Mouse (Mus musculus) frontal cortex, postnatal 14 days (tissue): ENCODE measurements at regions not wholly inside any gene's neighbourhood (a gene's known extent, or its start where the extent isn't known, plus 50 kb on each side); places are given as distances from the start of the nearest gene placed in this dataset.

Source experiments
- DNase-seq, 2 experiments: peaks; one replicate each; pipeline ENCODE4 v3.0.0; 2022; ENCODE audit warnings: low spot score in 2 of 2

DNA sequence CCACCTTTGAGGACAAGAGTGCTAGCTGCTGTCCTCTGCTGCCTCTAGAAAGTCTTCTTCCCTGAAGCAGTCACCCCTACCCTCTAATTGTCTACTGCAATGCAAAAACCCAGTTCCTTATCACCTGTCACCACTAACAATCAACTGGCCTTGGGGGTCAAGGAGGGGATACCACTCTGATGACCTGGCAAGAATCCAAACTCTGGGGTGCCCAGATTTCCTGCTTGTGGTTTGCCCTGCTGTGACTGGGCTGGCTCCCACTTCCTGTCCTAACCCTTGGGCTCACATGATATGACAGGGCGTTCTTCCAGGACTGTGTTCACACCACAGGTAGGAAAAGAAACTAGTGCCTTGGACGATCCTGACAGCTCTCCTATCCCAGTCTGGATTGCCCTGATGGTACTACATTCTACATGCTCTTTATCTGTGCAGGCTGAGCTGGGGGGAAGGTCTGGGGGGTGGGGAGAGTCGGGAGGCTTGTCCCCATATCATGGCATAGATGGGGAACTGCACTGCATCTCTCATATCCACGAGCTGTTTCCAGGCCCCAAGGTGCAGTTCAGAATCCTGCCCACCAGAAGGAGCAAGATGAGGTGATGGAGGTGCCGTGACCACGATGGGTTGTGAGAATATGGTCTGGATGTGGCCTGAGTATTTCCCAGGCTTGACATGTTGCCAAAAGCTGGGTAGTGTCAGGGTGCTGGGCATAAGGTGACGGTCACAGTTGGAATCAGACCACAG is 81.0 kb downstream of the Maf start:
- DNase-seq = no peak

DNA sequence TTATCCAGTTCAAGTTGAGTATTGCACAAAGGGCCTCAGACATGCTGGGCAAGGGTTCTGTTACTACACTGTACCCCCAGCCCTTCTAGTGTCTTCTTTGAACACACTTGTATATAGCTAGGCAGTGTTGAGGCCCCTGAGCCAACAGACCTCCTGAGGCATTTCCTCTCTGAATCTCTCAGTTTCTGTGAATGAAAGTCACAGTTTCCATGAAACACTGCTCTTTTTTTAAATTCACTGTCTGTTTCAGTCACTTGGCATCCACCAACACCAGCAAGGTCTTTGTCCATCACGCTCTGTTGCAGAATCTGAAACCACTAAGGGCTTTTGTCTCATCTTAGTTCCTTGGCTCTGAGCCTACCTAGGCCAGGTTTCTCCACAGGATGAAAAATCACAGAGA is 82.5 kb downstream of the Maf start:
- no peak for DNase-seq

DNA sequence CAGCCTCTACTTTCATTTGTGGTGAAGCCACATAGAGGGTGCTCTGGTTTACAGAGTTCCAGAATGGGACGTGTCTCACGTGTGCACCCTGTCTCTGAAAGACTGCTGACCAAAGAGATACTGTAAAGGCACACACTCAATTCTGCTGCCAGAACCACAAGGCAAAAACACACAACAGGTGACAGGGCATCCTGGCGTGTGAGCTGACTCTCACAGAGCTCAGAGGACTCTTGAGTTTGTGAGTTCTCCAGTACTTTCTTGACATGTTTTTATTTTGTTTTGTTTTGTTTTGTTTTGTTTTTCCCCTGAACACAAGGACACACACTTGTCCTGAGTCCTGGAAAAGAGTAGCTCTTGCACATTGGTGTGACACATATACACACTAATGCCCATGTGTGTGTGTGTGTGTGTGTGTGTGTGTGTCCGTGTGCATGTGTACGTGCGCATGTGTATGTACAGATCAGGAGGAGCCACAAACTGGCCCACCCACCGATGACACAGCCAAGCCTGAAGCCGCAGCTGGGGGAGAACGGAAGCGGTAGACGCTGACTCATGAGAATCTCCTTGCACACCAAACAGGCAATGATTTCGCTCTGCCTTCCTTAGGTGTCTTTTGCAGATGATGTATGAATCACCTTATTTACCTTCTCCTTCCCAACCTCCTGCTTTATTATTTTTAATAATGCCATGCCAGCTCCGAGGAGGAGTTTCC is 89.4 kb downstream of the Maf start:
- peak; percentile 16 to 20 for DNase-seq

DNA sequence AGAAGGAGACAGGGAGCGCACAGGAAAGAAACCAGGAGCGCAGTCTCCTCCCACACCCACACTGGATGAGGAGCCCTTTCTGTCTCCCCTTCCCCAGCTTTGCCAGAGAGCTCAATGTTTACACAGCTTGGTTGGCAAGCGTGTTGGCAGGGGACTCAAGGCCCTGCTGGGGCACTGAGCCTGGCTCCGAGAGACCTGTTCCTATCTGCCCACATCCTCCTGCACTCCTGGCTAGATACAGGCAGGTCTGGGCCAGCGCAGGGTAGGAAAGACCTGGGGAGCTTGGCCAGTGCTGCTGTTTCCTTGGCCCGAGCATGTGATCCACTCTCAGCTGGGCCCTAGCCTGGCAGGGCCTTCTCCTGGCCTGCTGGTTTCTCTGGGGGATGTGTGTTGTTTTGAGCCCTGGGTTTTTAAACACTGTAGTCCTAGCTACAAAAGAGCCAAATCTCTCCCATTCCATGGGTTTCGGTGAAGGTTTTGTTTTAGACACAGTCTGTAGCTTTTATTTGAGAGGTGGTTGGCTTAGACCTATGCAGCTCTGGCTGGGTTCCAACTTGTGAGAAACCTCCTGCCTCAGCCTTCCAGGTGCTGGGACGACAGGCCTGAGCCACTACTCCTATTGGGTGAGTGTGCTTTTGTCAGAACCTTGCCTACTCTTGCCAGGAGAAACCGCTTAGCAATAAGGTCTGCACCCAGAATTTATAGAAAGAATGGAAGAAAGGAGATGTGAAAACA is 90.6 kb downstream of the Maf start:
- DNase-seq = no peak

DNA sequence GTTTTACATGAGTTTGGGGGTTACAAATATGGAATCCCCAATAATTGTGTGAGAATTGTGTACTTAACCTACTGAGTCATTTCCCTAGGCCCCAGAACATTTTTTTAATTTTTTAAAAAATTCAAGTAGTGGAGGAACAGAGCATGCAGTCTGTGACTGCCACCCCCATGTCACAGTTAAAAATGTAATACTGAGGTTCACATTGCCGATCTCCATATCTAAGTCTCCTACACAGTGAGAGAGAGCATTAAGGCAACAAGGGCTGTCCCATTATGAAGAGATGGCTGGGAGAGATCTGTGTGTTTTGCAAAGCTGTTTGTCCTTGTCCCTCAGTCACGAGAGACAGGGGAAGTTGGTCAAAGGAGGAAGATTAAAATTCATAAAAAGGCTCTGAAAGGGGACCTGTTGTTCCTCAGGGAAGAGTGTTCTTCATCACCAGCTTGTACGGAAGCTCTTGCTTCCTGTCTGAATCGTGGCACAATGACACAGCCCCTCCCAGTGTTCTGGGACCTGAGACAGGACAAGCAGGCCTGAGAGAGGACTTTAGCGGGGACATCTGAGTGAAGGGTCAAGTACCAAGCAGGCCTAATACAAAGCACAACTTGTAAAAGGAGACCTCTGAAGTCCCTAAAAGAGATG is 93.5 kb downstream of the Maf start:
- DNase-seq = no peak

DNA sequence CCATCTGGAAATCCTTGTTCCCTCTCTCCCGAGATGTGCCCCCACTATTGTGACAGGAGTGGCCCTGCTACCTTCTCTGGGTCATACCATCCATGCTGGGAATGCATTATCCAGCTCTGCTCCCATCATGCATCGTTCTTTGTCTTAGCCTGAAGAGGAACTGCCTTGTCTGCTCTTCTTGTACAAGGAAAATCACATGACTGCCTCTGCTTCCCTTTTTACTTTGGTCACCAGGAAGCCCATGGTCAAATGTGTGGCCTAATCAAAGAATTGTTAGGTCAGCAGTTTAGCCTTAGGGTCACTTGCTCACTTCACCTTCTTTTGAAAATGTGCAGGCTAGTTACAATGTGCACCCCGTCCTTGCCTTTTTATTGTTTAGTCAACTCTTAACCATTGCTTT is 95.5 kb downstream of the Maf start:
- no peak for DNase-seq

DNA sequence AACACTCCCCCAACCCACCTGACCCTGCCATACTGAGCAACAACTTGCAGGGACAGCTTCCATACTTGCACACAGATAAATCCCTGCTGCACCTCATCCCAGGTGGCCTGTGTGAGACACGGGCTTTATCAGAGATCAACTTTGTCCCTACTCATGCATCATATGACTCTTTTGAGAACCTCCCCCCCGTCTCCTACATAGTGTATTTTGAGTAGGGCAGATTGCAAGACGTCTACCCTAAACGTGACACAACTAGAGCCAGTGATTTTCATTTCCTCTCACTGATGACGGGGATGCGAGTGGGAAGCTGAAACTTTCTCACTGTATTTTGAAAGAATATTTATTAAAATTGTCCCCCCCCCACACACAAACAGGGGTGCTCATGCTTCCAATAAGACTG is 107.8 kb downstream of the Maf start:
- no peak for DNase-seq

DNA sequence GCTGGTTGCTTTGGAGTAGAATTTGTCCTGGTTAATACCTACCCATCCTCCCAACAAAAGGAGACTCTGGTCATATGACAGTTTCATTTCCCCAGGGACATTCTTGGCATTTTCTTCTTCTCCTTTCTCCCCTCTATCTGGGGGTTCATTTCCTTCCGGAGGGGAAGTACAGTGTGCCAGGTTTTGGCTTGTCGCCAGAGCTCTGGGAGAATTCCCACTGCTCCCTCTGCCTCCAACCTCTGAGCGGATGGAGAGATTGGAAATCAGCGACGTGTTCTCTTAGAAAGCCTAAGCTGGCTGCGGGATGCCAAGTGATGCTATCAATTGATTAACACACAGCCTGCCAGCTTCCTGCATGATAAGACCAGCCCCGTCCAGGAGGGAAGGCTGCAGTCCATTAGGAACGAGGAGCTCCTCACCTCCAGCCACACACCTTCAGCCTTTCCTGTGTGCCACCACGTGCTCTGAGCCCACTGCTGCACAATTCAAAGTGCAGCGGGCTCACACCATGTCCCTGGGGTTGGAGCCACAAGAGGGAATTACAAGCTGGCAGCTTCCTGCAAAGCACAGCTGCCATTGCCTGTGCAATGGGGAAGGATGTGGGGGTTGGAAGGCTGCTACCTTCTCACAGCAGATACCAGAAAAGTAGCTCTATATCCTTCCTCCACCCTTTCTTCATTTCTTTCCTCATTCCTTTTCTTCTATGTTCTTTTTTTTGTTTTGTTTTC is 110.2 kb downstream of the Maf start:
- peak; percentile 12 to 13 for DNase-seq

DNA sequence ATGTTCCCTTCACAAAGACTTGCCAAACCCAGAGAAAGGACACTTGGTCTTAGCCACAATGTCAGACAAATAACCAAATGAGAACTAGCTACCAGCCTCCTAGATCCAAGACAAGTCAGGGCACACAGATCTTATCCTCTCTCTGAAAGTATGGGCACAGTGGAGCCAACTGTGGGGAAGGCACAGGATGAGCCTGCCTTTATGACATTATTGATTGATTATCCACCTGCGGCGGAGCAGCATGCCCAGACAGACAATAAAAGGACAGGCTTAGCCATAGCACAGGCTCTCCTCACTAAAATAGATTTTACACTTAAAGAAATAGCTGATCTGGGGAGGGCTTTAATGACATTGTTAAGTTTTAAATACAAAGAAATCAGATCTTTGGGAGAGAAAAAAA is 117.9 kb downstream of the Maf start:
- no peak for DNase-seq

DNA sequence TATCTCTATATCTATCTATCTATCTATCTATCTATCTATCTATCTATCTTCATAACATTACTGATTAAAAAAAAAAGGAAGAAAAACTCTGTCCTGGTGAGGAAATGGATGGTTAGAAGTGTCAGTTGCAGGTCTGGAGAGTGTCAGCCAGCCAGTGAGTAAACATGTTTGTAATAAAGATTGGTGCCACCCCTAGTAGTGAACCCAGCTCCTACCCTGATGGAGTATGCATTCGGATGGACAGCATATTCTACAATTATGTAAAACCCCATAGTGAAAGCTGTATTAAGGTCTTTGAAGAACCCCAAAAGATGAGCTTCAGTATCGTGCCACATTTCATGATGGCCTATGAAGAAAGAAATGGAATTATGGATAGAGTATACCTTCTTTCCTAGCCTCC is 118.5 kb downstream of the Maf start:
- DNase-seq = no peak

DNA sequence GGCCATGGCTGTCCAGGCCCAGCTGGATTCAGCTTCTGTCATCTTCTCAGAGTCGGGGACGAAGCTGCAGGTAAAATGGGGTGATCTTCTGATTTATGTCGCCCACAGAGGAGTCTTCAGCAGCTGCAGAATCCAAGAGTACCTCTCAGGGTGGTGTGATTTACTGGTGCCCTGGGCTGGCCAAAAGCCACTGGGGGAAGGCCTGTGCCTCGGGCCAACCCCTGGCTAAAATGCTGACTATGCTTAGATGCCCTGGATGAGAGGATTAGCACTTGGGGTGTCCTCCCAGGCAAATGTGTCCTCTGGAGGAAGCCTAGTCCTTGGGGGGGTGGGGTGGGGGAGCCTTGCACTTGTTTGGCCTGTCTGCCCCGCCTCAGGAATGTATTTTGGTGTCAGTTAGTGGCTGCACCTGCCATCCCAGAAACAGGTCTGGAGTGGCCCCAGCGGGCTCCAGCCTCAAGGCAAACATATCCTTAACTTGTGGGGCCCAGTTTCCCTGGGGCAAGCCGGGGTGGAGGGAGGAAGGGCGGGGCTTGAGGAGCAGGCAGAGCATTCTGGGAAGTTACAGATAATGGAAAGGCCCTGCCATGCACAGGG is 123.2 kb downstream of the Maf start:
- no peak for DNase-seq

DNA sequence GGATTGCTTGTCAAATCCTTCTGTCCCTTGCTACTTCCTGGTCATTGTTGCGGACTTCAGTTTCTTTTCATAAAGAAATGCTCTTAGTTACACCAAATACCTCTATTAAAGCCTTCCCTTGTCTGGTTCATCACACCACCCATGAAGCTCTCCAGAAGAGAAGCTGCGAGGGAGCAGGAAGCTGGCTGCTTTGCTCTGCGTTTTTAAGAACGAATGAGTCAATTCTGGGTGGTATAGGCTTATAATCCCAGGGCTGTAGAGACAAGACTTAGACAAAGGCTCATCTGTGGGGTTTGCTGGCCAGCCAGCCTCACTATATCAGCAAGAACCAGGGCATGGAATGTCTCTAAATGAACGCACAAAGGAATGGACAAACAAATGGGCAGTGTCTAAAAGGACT is 124.4 kb downstream of the Maf start:
- no peak for DNase-seq

DNA sequence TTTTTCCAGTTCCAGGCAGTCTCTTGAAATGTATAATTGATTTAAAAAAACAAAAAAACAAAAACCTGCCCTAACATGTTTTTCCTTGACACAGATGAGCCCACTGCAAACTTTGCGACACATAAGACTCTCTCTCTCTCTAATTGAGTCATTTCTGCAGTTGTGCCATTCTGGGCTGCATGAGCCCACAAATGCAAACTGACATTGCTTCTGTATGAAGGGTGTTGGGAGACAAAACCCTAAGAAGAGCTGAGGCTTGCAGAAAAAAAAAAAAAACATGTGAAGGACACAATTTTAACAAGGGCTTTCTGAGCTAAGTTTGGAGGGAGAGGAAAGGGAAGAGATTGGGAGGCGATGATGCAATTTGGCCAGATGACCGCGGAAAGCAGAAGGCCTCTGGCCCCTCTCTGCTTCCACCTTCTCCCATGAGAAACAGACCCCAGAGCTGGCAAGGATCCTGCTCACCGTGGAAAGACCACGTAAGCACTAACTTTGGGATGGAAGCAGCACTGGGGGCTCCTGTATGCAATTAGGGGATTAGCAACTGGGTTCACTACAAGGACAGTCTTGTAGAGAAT is 125.6 kb downstream of the Maf start:
- DNase-seq = no peak

DNA sequence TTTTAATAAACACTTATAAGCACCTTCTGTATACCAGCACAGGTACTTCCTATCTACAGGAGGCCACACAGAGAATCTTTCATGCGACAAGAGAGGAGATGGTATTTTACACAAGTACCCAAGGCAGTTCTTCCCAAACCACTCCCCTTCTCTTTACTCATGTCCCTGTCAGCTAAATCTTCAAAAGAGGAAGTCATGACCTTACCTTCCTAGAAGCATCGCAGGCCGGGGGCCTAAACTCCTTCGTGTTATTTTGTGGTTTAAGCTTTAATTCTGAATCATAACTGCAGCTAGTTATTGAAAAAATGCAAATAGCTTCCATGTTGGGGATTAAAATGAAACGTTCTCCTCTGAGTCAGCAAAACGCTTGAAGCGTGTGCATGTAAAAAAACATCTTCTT is 139.2 kb downstream of the Maf start:
- no peak for DNase-seq

DNA sequence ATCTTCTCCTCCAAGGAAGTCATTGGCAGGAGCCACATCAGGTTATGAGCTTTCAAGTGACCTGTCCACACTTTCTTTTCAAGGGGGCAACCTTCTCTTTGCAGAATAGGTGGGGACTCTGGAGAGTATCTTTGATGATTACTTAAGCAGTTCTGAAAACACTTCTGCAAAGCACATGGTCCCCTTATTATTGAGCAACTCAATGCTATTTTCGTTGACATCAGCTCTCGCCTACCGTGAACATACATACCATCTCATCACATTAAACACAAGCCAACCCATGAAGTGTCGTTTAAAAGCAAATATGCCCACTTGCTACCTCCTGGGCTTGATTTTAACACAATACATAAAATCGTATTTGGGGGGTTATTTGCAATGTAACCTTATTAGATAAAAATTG is 141.8 kb downstream of the Maf start:
- no peak for DNase-seq

DNA sequence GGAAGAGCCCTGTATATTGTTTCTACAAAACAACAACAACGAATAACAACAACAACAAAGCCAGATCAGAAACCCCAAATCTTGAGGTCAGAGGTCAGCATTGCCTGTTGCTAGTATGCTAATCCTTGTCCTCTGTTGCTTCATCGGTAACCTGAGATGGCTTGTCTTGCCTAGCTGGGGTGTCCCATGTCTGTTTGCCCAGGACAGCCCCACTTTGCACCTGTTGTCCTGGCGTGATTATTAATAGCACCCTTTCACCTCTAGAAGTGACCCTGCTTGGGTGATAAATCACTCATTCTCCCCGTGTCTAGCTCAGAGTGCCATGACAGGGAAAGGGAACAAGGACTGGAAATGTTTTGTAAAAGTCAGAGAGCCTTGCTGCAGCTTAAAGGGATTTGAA is 145.2 kb downstream of the Maf start:
- DNase-seq = no peak

DNA sequence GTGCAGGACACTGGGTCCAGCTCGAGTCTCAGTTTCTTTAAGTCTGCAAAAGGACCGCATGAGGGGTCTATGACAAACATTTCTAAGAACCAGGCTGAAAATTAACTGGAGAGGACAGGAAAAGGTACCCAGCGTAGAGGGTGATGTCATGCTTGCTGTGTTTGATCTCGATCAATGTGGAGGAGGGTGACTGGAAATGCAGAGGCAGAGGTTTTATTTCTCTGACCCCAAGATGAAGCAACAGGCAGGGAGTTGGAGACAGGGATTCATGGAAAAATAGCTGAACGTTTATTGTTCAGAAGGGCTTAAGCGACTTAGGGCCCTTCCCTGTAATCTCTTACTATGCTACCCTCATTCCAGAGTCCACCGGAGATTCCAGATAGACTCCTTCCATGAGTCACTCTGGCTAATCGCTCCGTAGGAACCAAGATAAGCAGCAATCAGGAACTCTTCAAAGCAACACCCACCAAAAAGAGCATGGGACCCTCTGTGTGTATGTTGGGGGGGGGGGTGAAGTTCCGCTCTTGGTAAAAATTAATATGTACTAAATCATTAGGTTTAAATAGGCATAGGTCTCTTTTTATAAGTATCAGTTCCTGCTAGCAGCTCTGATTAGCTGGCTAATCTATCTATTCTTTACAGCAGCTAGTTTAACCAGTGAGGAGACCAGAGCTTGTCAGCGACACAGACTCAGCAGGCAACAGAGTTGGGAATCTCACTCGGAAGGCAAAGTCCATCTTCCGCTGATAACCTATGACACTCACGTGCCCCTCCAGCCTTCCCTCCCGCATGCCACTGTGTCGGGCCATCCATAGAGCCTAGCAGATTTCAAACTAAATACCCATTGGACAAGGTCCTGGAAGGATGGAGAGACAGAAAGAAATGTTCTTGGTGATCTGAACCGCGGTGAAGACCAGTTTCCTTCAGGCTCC is 146.3 kb downstream of the Maf start:
- DNase-seq = no peak

DNA sequence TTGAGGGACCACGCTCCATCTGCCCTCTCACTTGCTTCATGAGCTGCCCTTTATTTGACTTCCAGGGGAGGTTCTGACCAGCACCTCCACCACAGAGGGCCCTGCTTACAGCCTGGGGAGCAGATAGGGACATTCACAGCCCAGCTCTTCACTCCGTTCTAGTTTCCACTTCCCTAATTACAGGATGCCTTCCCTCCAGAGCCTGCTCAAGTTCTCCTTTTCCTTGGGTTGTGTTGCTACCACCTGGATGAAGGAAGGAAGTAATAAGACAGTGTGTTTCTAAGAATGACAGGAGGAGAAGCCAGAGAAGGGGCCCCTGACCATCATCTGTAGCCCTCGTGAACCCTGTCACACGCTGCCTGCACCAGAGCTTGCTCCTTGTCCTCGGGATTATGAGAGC is 152.1 kb downstream of the Maf start:
- peak in 1 of 2 experiments; percentile 11 for DNase-seq

DNA sequence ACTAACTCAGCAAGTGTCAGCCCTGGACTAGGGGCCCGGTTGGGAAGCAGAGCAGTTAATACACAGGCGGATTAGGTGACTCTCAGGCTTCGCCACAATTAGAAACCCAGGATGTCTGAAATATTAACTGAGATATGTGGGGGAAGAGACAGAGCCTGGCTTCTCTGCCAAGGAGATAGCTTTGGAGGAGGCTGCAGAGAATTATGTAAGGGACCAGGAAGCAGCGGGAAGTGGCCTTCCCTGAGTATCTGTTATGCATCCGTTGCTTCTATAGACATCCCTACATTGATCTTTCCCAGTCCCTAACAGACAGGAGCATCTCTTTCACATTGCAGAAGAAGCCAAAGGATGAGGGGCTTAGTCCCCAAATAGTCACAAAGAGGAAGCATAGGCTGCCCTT is 153.4 kb downstream of the Maf start:
- DNase-seq = no peak

DNA sequence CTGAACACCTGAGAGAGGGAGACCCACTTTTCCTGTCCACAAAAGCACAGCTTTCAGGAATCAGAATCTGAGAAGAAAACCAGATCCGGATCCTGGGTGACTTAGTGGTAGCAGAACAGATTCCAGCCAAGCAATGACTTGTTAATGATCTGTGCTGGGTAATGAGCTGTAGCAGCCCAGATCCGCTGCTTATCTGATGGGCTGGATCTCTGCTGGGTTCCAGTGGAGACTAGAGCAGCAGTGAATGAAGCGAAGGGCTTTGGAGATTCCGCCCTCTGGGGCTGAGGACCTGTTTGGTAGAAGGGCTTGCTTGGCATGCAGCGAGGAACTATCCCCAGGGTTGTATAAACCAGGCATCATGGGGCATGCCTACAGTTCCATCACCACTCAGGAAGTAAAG is 156.3 kb downstream of the Maf start:
- no peak for DNase-seq
